Mouse (Mus musculus) T-helper 1 cell (primary cell): Measurements from ENCODE around the gene Nbas.

Source experiments
- in situ Hi-C: fragments of 300-600 bp; cut with MboI, MseI; formaldehyde crosslinking; loops from one replicate; pipeline ENCODE4 v1.15.1; 2025; ENCODE audit warnings: high pct_unique_total_duplicates

Gene Nbas

DNA sequence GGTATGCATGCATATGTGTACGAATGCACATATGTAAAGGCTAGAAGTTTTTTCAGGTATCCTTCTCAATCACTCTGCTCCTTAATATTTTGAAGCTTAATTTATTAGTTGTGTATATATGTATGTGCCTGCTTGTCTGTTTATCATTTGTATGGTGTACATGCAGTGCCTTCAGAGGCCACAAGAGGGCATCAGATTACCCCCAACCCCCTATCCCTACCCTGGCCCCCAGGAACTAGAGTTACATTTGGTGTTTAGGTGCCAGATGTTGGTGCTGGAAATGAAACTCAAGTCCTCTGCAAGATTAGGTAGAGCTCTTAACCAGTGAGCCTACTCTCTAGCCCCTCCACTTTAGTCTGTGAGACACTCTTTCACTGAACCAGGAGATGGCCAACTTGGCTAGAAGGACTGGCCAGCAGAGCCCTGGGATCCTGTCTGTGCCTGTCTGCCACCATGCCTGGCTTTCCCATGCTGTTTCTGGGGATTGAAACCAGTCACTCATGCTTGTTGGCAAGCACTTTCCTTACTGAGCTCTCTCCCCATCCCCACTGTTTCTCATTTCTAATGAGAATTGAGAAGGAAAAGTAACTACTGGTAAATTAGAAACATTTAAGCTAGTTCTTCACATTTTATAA lies 263.9 kb downstream of the Nbas start:
- in situ Hi-C loops: no loop called here

DNA sequence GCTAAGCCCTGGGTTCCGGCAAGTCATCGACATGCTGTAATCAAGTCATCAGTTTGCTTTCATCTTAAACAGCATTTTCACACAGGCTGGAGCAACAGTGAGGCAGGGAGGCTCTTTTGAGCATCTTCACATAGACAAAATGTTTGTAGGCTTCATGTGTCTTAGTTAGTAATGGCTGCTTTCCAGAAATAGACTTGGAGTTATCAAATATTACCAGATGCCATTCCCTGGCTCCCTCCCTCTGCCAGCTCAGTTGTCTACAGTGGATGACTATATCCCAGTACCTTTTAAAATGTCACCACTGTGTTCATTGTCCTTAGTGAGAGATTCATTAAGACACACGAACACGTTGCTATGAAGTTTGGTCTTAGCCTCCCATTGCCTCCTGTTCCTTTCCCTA lies 270.2 kb downstream of the Nbas start:
- in situ Hi-C loops: no loop called here

DNA sequence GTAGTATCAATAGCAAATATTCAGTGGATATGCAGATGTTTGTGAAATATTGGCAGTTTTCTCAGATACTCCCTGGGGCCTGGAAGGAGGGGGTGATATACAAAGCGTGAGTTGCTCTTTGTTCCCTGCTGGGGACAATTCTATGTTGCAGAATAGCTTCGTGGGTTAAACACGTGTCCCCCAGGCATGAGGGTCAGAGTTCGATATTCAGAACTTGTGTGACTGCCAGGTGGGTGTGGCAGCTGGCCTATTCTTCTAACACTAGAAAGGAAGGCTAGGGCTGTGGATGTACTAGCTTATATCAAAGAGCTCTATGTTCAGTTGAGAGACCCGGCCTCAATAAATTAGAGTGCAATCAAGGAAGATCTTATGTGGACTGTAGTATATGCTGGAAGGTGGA lies 274.9 kb downstream of the Nbas start:
- in situ Hi-C loops: no loop called here

DNA sequence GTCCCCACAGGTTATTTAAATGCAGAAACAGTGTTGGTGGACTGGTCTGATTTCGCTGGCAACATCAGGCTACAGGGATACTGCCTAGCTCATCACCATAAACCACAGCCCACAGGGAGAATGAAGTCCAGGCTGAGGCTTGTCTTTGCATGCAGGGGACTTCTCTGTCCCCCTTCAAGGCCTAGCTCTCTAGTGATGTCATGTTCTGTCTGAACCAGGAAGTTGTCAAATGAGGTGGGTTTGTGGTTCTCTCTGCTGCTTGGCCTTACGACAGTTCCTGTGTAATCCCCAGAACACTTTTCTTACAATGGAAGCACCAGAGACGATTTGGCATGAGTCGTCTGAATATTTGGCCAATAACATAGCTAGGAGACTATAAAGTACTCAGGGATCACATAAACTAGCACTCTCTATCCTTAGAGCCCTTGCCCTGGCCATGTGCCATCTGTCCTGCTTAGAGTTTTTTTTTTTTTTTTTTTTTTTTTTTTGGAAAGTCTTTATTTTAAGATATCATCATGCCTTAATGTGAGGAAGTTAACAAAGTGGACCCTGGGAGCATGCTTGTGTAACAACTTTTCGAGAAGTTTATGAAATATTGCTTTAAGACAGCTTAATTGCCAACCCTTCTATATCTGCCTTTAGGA lies 294.8 kb downstream of the Nbas start:
- in situ Hi-C loops: no loop called here

DNA sequence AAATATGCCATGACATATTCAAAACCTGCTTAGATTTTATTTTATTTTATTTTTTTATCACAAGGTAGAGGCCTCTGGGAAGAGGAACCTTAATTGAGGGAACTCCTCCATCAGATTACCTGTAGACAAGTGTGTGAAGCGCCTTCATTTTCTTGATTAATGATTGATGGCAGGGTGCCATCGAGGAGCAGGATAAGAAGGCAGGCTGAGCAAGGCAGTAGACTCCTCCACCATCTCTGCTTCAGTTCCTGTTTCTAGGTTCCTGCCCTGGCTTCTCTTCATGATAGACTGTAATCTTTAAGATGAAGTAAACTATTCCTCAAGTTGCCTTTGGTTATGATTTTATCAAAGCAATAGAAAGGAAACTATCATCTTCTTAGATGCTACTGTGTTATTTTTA lies 295.4 kb downstream of the Nbas start:
- in situ Hi-C loops: no loop called here

DNA sequence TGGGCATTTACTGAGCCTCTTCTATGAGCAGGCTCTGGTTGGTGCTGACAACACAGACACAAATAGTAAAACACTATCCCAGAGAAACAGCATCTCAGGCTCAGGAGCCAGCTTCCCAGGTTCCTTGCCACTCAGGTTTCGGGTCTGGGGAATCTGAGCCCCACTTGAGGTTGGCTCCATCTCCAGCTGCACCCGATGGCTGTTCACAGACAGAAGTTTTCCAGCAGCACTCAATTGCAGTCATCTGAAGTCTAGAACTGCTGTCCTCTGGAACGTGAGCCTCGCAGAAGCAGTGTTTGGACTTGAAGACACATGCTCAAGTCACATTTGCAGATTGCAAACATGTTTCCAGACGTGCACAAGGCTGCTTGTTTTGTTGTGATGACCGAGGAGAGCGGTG lies 297.5 kb downstream of the Nbas start:
- in situ Hi-C loops: no loop called here

DNA sequence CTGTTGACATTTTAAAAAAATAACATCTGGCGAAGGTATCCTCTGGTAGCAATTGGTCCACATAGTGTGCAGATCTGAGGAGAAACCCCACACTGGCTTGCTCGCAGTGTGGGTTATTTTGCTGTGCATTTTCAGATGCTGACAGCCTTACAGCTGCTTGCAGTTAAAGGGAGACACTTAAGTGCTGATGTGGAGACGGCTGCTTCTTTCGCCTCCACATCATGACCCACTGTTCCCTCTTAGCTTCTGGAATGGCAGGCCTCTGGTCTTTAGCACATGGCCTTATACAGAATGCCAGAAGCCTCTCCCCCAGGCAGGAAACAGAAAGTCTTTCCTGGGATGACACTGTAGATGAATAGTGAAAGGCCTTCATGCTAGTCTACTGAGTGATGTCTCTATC lies 306.2 kb downstream of the Nbas start:
- in situ Hi-C loops: no loop called here

DNA sequence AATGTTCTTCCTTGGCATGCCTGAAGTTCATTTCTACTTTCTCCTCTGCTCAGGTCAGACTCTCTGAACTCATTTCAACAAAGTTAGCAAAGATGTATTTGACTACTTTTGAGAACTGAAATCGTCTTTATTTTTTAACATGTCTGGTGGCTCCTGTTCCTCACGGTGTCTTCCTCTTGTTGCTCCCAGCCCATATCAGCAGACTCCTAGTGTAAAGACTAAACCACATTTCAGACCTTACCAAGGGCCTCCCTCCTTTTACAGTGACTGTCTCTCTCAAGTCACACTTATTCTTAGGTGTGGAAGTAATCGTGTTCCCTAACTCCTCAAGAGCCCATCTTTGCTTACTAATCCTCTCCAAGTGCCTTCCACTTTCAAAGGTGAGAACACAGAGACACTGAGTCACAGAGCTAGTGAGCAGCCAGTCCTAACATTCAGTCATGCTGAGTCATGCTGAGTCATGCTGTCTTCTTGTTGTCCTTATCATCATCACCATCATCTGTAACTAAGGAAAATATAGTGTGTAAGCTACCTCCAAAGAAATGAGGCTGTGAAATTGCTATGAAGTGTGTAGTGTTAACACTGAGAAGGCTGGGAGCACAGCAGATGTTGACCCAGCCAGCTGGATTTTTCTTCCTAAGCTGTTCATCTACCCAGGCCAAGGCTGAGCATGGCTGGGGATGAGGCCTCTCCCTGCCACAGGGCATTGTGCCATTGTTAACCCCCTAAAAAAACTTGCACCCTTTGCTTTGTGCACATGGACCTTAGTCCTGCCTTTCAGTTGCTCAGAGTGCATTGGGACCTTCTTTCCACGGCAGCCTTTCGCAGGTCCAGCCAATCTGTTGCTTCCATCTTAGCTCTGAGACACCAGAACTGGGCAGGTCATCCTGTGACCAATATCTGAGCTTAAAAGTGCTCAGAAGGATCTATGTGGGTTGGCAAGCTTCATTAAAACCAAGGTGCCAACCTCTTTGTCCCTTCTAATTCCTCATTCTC lies 307.0 kb downstream of the Nbas start:
- in situ Hi-C loops: no loop called here

DNA sequence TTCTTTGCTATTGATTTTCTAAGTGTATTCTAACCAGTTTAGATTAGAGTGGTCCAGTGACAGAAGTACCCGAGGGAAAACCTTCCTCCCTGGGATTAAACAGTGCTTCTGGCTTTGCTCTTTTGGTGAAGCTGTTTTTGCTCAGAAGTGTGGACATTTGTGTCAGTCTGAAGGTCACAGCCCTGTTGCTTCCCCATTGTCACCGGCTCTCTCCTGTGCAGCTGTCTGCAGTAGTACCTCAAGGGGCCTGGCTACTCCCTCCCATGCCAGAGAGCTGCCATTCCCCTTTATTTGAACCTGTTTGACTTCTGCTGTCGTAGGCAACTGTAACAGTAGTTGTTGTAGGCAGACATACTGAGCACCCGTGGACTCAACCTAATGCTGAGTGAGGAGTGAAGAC lies 307.8 kb downstream of the Nbas start:
- in situ Hi-C loops: no loop called here

DNA sequence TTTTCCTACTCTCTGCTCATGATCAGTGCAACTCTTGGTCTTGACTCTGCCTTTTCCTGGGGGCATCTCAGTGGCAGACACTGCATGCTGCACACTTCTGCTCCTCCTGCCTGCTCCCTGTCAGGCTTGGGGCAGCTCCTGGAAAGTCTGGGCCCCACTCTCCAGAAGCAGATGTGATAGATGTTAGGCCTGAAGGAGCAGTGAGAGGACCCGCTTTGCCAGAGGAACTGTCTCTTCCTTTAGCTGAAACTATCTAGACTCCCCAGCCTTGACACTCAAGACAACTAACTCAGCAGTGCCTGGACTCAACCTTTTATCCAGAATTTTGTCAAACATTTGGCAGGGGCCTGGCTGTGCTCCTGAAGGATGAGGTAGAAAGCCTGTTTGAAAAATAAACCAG lies 311.9 kb downstream of the Nbas start:
- in situ Hi-C loops: no loop called here

DNA sequence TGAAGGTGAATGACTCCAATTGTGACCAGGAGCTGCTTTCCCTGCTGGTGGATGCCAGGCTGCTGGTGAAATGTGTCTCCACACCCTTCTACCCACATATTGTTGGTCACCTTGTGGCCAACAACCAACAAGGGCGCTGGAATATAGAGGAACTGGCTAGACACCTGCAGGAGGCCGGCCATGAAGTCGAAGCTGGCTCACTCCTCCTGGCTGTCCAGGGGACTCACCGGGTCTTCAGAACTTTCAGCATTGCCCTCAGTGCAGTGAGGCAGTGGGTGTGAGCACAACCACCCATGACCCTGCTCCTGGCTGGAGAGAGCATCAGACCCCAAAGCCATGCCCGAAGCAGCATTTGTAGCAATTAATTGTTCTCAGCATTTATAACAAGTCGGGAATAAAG lies 314.5 kb downstream of the Nbas start:
- in situ Hi-C loops: no loop called here

DNA sequence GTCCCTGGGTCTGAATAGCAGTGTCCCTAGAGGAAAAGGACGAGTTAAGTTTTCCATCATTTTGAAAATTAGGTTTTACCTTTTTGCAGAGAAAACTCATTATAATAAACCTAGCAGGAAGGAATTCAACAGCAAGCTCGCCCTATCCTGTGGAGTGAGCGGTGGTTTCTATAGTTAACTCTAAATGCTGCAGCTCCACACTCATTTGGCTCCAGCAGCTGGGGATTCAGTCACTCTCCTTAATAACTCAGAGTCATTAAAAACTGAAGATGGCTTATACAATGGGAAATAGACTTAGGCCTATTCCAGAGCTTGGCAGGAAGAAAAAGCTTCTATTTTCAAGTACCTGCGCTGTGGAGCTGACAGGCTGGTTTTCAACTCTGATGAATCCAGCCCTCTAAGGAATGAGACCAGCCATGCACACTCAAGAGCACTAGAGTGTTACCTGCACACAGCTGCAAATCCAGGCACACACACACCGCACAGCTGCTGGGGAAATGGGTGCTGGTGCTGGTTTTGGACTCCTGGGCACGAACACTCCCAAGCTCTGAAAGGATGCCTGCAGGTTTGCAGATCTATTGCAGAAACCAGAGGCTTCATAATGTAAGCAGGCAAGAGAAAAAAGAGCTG lies 316.7 kb downstream of the Nbas start:
- in situ Hi-C loops: no loop called here

DNA sequence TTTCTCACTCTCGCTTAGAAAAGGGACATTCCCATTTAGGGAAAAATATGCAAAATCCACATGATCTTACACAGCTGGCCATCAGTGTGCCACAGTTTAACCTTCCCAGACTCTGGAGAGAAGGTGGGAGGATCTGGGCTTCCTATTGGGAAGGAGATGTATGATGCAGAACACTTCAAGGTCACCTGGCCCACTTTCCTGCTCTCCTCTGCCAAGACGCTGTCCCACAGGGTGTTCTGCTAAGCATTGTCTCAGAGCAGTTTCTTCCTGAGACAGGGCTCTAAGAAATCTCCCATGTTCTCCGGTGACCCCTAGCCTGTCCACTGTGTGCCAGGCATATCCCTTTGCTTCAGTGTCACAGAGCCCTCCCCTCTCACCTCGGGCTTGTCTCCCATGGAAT lies 318.7 kb downstream of the Nbas start:
- in situ Hi-C loops: no loop called here

DNA sequence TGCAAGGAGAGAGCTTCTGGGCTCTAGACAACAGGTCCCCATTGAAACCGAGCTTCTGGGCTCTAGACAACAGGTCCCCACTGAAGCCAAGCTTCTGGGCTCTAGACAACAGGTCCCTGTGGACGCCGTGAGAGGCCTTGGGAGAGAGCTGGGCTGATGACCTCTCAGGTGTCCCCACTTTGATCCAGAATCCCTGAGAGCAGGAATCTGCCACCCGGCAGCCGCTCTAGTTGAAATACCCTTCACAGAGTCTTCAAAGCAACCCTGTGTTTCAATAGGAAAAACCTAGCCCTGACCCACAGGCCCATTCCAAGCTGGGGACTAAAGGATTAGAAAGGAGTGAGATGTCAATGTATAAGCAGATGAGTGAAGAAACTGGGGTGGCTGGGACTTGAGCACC lies 320.1 kb downstream of the Nbas start:
- in situ Hi-C loops: no loop called here

DNA sequence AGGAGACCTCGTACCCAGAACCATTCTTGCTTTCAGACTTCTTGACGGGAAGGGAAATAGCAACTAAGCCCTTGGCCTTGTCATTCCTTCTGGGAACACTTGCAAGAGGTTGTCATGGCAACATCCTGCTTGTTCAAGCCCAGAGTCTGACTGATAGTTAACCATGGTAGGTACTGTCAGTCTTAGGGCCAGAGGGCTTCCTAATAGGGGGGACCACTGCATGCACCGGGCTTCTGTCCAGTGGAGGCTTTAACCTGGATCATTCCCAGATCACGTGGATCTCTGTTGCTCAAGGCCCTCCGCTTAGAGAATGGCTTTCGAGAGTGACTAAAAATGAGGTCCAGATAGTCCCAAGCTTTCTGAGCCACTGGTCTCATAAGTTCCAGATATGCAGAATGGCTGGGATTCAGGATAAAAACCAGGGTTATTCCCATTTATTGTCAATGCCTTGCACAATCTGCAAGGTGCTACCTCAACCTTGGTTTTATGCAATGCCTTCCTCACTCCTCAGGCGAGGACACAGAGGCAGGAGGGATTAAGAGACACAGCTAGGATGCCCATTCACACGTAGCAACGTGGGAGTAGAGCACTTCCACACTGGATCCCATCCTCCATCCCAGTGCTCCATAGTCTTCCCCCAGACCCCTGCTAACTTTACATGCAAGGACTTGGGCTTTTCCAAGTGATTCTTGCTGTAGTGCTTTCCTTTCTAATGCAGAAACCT lies 326.0 kb downstream of the Nbas start:
- in situ Hi-C loops: no loop called here

DNA sequence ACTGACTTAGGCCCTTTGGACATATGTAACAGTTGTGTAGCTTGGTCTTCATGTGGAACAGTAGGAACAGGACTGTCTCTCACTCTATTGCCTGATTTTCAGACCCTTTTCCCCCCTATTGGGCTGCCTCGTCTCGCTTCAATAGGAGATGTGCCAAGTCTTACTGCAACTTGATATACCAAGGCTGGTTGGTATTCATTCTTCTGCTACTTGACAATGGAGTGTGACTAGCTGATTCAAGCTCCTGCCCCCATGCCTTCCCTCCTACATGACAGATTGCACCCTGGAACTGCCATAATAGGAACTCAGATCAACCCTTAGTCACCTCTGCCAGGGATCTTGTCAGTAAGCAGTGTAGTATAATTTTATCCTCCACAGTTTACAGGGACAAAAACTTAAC lies 328.1 kb downstream of the Nbas start:
- in situ Hi-C loops: no loop called here

DNA sequence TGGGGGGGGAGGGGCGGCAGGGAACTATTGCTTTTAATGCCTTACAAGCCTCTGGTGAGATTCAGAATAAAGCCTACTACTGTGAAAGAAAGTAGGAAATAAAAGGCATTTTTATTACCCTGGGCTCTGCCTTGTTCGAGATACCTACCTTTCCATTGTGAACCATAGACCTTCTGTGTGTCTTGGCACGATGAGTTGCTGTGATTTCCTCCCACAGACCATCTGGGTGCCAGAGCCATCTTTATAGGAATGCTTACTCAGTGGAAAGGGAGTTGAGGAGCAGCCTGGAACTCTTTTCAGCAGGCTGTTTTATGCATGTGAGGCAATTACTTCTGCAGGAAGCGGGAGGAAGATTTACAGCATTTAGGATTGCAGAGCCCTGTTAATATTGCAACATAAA lies 329.6 kb downstream of the Nbas start:
- in situ Hi-C loops: no loop called here

DNA sequence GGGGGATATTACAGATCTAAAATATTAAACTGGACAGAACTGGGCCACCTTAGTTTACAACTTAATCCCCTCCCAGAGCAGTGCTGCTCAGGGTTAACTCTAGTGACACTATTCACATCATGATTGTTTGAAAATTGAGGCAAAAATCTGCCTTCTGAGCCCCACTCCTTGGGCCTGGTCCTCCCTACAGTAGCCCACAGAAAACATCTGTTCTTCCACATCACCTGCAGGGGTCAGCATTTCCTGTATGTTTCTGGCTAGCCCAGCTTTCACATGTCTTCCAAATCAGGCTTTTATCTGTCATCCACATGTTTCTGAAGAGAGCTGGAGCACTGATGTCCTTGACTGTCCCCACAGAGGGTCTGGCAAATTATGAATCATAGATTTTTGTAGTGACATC lies 333.5 kb downstream of the Nbas start:
- in situ Hi-C loops: no loop called here

DNA sequence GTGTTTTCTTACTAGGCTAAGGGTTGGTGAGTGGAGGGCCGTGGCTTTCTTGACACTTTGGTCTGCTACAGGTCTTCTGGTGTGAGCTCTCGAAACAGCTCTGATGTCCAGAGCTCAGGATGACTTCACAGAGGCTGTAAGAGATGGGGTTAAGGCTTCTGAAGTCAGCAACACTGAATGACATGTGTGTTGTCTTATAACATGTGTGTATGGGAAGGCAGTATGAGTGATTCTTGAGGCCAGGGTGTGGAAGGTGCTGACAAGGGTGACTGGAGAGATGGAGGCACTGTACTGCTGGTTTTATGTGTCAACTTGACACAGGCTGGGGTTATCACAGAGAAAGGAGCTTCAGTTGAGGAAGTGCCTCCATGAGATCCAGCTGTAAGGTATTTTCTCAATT lies 338.1 kb downstream of the Nbas start:
- in situ Hi-C loops: no loop called here

DNA sequence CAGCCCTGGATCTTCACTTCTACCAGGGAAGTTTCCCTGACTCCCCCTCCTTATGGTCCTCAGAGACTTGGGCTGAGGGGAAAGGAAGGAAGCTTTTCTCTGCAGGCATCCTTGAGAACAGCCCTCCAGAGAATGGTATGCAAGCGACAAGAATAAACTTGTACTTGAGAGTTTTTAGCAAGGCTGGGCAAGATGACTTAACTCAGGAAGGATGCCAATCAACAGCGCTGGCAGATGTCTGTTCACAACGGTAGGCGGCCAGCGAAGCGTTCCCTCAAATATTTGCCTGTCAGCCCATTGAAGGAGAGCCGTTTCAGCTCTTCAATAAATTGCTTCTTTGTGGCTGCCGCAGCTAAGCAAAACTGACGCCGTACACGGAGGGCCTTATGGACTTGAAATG lies 340.1 kb downstream of the Nbas start:
- in situ Hi-C loops: no loop called here

DNA sequence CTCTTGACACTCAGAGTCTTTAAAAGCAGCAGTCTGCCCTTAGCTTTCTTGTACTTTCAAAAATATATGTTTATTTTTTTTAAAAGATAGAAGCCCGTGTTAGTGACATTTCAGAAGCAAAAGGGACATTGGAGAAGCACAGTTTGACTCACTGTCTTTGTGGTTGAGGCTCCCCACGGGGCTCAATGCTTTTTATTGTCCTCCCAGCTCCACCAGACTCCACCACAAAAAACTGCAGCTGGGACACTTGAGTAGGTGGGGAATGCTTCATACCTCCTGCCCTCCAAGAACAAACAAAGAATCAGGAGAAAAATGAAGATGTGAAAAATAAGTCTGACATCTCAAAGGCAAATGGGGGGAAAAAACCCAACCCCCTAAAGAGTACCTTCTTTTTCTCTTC lies 344.1 kb downstream of the Nbas start:
- in situ Hi-C loops: no loop called here

DNA sequence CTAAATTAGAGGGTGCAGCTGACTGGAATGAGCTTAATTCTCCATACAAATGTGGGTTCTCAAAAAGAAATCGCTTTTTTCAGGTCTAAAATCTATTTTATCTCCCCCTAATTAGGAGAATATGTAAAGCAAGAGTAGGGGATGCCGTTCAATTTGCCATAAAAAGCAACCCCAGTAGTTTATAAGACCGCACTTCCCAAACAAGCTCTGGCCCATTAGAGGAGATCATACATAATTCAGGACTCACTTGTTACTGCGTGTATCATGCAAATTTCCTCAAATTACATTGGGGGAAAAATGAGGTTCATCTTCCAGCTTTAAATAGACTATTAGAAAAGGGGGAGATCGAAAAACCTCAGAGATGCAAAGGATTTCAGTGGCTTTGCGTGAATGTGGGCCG lies 346.7 kb downstream of the Nbas start:
- in situ Hi-C loops: no loop called here
